Mouse (Mus musculus): ENCODE measurements at regions not wholly inside any gene's neighbourhood (a gene's known extent, or its start where the extent isn't known, plus 50 kb on each side); places are given as distances from the start of the nearest gene placed in this dataset.
A peak's percentile ranks its signal among the peaks of the same experiment; 100 is the strongest.

DNA sequence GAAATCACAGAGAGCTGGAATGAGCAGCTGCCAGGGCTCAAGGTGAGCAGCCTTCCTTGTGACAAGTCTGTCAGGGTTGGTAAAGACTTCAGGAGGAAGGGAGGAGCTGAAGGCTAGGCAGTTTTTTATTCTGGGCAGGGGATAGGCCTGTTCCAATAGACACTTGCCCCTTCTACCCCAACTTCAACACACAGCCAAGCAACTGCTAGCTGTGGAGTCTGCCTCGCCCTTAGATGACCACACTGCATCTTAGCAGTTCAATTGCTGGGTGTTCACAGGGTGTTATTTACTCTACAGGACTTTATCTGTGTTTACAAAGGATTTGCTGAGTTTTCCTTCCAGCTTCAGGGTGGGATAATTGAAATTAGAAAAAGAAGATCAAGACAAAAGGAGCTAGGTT lies 128.2 kb upstream of the Marcks start:
- DNase-seq, result no peak

DNA sequence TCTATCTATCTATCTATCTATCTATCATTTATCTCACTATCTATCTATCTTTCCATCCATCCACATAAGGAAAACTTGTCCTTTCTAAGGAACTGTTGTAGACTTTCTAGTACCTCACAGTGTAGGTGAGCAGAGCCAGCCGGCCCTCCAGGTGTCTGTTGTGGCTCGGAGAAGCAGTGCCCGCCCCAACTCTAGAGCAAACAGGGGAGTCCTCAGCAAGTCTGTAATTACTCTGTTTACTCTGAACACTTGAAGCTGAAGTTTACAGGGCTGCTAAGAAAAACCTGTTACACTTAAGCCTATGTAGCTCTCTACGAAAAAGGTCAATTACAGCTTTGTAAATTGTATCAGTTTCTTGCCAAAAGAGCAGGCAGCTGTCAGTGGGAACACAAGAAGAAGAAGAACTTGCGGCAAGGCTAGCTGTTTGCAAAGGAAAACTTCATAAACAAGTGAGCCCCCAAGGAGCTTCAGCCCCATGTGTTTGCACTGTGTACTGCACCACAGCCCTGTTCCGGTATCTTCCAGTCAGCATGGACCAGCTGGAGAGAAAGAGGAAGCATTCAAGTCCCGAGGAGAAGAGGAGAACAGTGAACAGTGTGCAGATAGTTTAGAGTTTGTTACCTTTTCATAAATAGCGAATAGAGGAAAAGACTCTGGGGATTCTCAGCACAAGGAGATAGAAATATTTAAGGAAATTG lies 122.2 kb upstream of the Marcks start:
- no peak for DNase-seq

DNA sequence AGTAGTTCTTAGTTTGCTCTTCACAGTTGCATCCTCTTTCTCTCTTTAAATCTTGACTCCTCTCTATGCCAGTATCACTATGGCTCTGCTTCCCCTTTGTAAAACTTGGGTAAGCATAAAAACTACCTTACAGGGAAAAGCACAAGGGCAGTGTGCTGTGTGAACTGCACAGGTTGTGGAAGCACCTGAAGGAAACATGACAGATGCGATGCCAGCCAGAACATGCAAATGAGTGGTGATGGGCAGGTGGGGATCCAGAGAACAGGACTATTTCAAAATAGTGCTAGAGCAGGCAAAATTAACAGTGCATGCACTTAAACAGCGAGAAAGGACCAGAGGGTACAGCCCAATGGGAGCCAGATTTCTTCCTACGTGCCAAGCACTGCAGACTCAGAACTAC lies 120.5 kb upstream of the Marcks start:
- DNase-seq, result no peak

DNA sequence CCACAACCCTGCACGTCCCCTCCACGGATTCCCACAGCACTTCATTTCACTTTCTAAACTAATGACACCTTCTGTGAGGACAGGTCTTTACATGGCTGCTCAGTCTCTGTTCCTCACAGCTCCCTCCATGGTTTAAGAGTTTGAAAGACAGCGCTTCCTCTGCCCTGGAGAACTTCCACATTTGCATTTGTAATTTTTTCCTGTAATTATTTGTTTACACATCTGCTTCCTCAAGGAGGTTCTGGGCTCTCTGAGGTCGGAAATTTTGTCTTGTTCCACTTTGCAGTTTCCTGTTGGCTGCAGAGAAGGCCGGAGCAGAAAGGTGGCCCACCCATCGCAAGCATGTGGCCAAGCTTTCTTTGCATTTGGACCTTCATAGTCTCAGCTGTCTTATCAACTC lies 118.8 kb upstream of the Marcks start:
- no peak for DNase-seq

DNA sequence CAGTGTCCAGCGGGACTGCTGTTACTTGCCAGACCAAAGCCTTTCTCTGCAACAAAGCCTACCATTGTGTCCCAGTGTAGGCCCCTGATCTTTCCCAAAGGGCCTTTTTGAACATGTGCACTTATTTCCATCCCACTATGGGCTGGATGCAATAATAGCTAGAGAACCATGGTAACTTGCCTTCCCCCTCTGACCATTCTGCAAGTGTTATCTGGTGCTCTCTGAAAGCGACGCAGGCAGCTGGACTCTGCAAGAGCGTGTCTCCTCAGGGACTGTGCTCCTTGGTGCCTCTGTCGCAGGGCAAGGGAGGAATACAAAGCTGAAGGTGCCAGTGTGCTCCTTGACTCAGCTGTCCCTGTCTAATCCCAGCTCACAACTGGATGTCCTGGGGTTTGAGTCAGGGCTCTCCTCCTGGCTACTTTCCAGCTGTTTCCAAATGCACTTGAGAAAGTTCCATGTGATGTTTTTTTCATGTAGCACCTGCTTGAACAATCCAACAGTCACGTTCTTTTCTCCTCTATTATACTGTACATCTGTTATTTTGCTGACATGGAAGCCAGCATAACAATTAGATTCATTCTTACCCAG lies 112.3 kb upstream of the Marcks start:
- no peak for DNase-seq

DNA sequence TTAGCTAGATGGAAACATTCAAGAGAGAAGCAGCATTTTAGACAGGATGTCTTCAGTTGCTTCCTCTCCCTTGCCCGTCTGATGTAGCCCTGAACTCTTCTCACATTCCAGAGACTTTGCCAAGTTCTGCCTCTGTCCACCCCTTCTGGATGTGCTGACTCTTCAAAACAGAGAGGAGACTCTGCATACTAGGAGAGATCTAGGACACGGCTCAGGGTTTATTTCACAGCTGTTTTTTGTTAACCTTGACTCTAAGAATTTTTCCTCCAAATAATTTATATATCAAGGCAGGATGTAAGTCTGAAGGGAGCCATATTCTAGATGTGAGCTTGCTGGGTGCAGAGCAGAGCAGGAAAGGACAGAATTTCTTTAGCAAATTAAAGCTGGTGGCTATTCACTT lies 111.4 kb upstream of the Marcks start:
- no peak for DNase-seq

DNA sequence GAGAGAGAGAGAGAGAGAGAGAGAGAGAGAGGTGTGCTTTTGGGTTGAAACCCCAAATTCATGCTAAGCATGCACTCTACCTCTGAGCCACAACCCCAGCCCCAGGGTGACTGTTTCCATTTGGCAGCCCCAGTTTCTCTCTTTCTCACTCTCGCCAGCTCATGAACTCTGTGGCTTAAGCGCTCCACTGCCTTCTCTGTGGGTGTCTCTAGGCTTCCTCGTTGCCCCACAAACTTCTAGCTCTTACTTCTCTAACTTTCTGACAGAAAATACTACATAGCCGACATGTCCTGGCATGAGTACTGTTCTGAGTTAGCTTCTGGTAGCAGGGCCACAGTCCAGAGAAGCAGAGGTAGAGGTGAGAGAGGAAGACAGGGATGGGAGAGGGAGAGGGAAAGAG lies 110.8 kb upstream of the Marcks start:
- no peak for DNase-seq

DNA sequence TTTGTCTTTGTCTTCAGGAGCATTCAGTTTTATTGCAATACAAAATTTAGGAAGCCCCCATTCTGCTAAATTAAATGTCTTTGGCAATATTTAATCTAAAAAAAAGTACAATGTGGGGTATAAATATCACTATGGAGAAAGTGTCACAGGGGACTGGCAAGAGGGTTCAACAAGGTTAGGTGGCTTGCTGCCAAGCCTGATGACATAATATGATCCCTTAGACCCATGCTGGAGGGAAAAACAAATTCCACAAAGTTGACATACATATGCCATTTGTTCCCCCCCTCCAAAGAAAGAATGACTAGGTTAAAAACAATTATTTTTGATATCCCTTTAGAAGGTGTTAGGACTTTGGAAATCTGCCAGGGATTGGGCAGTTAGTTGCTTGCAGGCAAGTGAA lies 108.4 kb upstream of the Marcks start:
- DNase-seq, result no peak

DNA sequence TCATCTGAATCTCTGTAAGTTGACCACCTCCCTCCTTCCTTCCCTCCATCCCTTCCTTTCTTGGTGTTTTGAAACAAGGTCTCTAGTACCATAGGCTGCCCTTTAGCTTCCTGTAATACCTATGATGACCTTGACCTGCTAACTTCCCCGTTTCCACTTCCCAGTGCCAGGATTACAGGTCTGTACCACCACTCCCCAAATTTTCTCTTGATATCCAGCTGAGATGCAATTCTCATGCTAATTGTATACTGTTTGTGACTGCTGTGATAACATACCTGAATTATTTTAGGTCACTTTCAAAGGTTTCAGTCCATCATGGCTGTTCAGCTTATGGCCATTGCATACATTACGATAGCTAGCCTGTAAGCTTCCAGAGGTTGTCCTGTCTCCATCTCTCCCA lies 104.4 kb upstream of the Marcks start:
- no peak for DNase-seq

DNA sequence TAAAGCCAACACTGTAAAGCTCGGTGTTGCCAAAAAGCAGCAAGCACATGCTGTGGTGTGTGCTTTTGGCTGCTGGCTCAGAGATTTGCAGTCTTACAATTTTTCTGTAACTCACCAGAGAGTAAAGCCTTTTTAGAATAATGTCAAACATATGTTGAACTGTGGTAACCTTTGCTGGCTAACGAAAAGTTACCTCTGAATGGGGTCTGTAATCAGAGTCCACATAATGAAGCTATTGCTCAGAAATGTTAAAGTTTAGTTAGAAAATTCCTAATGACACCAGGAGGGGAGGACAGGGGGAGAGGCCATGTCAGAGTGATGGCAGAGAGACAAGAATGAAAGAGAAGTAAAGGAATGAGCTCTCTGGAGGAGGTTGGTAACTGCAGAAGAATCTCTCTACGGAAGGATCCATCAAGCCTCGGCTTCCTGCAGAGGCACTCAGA lies 103.1 kb upstream of the Marcks start:
- no peak for DNase-seq

DNA sequence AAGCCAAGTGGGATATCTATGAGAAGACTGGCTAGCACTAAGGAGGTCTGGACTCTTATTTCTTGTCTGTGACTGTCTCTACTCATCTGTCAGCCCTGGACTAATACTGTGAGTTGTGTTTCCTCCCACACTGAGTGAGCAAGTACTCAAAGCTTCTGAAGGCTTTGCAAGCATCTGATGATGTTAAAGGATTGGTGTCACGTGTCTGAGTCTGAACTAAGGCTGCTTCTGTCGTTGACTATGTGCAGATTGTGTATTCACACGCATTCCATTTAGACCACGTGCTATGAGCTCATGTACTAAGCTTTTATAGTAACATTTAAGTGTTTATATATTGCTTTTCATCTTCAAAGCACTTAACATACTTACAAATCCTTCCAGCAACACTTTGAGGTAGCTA lies 101.9 kb upstream of the Marcks start:
- no peak for DNase-seq

DNA sequence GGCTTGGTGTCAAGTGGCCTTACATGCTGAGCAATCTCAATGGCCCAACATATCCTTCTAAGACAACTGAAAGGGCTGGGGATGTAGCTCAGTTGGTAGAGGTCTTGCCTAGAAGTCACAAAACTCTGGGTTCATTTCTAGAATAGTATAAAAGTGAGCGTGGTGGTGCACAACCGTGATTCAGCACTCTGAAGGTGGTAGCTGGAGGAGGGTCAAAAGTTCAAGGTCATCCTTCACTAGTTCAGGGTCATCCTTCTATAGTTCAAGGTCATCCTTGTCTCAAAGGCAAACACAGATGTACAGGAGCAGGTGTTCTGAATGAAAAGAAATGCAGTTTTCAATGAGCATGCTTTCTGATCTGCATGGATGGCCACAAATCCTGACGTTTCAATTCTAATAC lies 101.5 kb upstream of the Marcks start:
- DNase-seq, result no peak

DNA sequence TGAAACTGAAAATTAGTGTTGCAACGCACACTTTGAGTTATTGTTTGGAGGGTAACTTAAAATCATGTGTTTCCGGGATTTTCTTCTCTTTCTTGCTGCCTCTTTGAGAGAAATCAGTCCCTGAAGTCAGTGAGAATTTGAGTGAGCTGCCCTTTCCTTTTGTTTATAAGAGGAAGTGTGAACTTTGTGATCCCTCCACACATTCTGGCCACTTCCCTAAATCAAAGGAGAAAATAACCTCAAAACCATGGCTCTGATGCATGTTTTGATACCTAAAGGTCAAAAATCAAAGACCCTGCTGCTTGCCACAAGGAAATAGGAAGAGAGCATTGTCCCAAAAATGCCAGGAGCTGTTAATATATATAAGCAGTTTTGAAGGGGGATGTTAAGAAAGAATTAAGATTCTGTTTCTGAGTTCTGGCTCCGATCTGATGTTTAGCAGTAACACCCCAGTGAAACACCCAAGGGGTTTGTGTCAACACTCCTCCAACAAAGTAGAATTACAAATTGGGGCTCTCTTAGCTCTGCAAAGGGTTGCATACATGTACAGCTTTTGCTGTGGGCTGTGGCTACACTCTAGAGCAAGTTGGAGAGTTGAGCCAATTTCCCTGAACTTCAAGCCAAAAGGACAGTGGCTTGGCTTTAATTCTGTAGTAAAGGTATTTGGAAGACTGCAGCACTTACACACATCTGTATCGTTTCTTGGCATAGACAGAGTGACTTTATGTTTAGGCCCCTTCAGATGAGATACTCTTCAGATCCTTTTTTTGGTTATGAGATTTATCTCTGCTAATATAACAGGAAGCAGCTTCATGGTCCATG lies 97.5 kb upstream of the Marcks start:
- DNase-seq, result no peak

DNA sequence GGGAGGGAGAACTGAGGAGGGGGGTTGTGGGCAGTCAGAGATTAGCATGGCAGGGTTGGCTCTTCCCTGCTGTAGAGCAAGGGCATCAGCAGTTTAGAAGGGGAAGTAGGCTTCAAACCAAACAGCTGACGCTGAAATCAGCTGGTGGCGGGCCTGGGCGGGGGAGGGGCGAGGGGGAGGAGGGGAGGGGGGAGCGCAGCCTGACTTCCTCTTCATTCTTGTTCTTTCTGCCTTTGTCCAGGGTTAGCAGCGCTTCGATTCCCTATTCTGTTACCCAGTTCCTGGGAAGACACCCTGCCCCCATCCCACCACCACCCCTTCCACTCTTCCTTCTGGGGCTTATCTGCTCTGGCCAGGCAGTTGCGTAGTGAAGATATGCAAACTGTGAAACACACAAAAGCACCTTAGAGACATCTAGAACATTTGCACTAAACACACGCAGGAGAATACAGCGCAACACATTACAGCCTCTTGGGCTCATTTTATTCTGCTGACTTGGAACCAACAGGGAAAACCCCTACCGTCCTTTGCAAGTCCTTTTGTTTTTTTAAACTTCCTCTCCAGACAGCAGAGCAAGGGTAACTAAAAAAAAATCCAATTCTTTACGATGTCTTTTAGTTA lies 93.3 kb upstream of the Marcks start:
- peak; percentile 16 for DNase-seq

DNA sequence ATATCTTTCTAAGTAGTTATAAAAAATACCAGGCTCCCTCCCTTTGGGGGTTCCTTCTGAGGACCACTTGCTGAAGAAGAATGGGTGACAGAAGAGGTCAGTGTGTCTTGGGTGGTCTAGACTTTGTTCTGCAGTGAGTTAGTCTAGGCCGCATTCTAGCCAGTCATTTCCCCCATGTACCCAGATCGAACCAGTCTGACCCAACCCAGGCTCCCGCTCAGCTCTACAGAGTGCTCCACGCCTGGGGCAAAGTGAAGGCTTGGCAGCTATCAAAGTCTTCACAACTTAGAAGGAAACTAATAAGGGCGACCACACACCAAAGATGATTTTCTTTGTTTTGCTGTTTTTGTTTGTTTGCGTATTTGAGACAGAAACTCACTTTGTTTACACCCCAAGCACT lies 92.4 kb upstream of the Marcks start:
- DNase-seq, result no peak

DNA sequence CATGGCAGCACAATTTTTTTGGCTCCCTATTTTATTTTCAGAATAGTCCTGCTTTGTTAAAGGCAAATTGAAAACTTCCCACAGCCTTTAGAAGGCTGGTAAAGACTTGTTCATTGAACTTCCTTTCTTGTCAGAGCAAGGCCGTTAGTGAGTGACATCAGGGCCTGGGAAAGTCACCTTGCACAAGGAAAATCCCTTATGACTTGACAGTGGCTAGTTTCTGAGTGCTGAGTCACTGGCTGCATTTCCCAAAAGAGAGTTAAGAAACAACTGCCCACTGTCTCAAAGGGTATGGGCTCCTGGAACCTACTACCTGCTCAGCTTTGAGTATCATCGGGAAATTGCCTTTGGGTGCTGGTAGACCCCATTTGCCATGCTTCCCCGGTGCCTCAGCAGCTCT lies 89.2 kb upstream of the Marcks start:
- DNase-seq, result no peak

DNA sequence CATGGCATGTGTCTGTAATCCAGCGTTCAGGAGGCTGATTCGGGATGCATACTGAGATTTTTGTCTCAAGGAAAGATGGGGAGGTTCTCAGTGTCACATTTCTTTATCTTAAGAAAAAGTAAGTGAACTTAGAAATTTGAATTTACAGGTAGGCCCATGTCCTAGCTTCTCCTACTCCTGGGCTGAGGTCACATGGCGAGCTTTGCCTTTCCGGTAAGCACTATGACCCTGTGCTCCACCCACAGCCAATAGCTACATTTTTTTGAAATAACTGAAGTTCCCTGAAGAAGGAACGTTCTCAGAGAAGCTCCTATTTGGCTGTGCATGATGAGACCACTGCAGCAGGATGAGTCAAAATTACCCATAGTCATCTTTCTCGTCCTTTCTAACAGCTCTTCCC lies 83.0 kb upstream of the Marcks start:
- no peak for DNase-seq

DNA sequence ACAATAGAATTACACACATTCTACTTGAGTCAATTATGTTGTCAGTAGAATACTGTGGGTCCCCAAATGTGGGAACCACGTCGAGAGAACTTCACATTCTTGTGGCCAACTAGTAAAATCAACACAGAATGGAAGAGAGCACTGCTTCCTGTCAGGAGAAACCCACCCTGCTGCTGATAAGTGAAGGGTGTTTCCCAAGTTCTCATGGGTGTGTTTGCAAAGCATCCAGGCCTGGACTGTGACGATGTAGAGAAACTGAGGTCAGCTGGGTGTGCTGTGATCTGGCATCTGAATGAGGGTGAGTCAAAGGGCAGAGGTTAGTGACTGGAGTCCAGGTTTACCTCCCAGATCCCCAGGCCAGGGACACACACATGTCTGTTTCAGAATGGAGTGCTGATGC lies 81.7 kb upstream of the Marcks start:
- DNase-seq, result no peak

DNA sequence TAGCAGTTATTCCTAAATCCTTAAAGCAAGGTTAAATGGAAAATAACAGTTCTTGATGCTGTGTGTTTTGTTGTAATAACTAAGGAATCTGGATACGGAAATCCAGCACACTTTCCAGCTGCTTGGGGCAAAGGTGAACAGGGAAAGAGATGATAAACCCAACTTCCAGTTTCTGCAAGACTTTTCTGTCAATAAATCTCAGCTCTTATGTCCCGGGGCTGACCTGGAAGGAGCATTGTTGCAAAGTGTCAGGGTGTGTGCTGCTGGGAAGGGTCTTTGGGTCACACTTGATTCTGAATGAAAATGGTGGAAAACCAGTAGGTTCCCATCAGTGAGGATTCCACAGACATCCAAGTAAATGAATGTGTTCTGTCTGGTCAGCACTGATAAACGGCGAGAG lies 81.2 kb upstream of the Marcks start:
- DNase-seq, result no peak

DNA sequence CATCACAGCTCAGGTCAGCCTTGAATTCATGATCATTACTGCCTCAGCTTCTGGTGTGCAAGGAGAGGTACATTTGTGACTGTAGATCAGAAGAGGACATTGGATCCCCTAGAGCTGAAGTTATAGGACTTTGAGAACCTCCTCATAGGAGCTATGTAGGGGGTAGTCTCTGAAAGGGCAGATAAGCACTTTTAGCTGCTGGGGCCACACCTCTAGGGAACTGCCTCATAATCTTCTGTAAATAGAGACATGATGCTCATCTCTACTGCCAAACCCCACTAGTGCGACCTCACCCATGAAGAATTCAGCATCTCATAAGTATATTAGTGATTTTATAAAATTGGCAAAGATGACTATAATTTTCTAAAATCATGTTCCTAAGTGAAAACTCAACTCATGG lies 80.7 kb upstream of the Marcks start:
- no peak for DNase-seq

DNA sequence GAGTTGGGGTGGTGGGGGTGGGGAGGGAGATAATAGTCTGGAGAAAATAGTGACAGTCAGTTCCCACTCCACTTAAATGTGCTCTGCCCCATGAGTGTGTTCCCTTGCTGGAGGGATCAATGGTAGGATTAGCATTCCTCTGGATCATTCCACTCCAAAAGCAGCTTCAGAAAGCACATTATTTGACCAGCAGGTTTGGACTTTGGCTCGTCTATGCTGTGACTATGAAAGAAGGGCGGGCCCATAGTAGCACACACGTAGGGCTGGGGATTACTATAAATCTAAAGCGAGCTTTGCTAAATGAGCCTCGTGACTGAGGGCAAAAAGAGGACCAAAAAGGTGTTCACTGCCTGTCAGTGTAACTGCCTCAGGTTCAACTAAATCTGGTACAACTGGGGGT lies 75.9 kb upstream of the Marcks start:
- no peak for DNase-seq

DNA sequence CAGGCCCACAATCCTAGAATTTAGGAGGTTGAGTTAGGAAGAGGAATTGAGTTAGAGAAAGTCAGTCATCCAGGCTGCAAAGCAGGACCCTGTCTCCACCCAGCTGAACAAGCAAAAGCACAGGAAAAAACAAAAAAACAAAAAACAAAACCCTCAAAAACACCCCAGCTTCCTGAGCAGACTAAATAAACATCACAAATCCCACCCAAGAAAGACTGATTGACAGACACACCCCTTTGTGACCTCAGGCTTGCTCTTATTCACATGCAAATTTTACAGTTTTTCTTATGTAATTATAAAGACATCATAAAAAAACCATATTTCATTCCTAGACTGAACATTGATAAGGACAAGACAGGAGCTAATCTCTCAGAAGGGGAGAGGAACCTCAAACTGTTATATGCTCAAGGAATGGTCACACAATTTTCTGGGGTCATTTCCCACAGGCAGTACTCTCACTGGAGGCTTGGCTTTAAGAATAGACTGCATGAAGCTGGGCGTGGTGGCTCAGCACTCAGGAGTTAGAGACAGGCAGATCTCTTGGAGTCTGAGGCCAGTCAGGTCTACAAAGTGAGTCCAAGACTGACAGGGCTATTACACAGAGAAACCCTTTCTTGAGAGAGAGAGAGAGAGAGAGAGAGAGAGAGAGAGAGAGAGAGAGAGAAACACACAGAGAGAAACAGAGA lies 73.8 kb upstream of the Marcks start:
- no peak for DNase-seq

DNA sequence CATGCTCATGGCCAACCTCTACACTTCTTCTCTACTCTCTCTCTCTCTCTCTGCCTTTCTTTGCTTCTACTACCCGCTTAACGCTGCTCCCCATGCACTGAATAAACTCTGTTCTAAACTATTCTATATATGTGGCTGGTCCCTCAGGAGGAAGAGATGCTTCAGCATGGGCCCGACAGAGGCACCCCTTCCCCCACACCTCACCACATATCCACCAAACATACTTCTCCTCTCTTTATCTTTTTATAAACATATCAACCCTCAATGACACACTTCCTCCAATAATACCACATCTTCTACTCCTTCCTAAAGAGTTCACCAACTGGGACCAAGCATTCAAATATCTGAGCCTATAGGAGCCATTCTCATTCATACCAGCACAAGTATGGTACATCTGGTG lies 72.6 kb upstream of the Marcks start:
- DNase-seq, result no peak

All from right cerebral cortex, postnatal 4 days (tissue).